Mouse (Mus musculus): ENCODE measurements at regions not wholly inside any gene's neighbourhood (a gene's known extent, or its start where the extent isn't known, plus 50 kb on each side); places are given as distances from the start of the nearest gene placed in this dataset.

DNA sequence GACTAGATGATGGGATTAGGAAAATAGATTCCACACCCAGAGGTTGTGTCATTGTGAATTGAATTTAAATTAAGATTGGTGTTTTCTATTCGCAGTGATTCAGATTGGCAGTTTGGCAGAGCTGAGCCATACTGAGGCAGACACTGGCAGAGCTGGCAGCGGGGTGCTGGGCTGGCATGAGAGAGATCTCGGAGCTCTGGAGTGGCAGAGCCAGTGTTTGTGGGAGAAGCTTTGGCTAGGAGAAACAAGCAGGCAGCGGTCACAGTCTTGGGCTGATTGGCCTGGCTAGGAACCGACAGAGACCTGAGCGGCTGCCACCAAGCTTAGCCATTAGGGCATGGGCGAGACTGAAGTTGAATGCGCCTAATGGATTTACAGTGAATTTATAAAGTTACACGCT lies 1240.3 kb upstream of the Crim1 start:
- DNase-seq (ENCODE audit: low spot score): peak; percentile 11

More for the DNA sequence above, 1240.3 kb upstream of the Crim1 start:
- no peak overlapping the region for H3K27ac ChIP-seq (ENCODE audit: low read depth, low read length)
- no peaks in the 10 kb centered on the region for H3K4me1 ChIP-seq (ENCODE audit: control insufficient read depth, insufficient read depth, low read length)
- no peaks in the 10 kb centered on the region for H3K27me3 ChIP-seq (replicated peaks; ENCODE audit: control insufficient read depth, insufficient read depth, low read length)
- H3K36me3 ChIP-seq (ENCODE audit: control insufficient read depth, insufficient read depth, low read length): no peaks in the 10 kb centered on the region
- no peaks in the 10 kb centered on the region for H3K9me3 ChIP-seq (replicated peaks; ENCODE audit: control insufficient read depth, low read length)
- H3K4me3 ChIP-seq (ENCODE audit: low read depth, low read length): no peak overlapping the region
- no peak overlapping the region for H3K9ac ChIP-seq (ENCODE audit: low read length)
- ATAC-seq: no peak
- 85% methylated on average over 9 of the region's 9 CpGs for WGBS
- no peak overlapping the region for H3K4me2 ChIP-seq (ENCODE audit: low read length)

Measured in forebrain, embryonic 14.5 days (tissue).